Mouse (Mus musculus) testis, adult 2 months (tissue): Measurements from ENCODE around the gene Por. TPM values are rescaled to one million over a fixed set of nuclear protein-coding genes. Genes with fewer than 3 reads are reported as not detected.
A peak's percentile ranks its signal among the peaks of the same experiment; 100 is the strongest.

ENCODE experiments used
- H3K27ac ChIP-seq: fragments of 200-500 bp; 2 replicates; pipeline ENCODE4 v1.5.1; 2012; ENCODE audit warnings: low read depth, low read length; ENCODE audit not compliant: control insufficient read depth, insufficient read depth
- H3K27me3 ChIP-seq: fragments of 200-500 bp; 2 replicates; pipeline ENCODE4 v1.6.1; 2012; ENCODE audit warnings: mild to moderate bottlenecking, low read length, moderate library complexity; ENCODE audit not compliant: control insufficient read depth, insufficient read depth
- H3K36me3 ChIP-seq: fragments of 200-500 bp; 2 replicates; pipeline ENCODE4 v1.6.1; 2012; ENCODE audit warnings: mild to moderate bottlenecking, low read length; ENCODE audit not compliant: control insufficient read depth, insufficient read depth
- H3K4me1 ChIP-seq: fragments of 200-500 bp; 2 replicates; pipeline ENCODE4 v1.6.1; 2012; ENCODE audit warnings: low read length; ENCODE audit not compliant: control insufficient read depth, insufficient read depth
- H3K4me3 ChIP-seq: fragments of 200-500 bp; 2 replicates; pipeline ENCODE4 v1.5.1; 2012; ENCODE audit warnings: low read depth, mild to moderate bottlenecking, low read length, moderate library complexity, mixed read lengths; ENCODE audit not compliant: control insufficient read depth
- CTCF ChIP-seq: fragments of 200-500 bp; IDR thresholded peaks from 2 replicates; pipeline ENCODE4 v1.5.1; 2012; ENCODE audit warnings: low read depth, mild to moderate bottlenecking, inconsistent platforms, low read length, moderate library complexity; ENCODE audit not compliant: control insufficient read depth, insufficient read depth, insufficient replicate concordance
- POLR2A ChIP-seq: fragments of 200-500 bp; IDR thresholded peaks from 2 replicates; pipeline ENCODE4 v1.6.1; 2012; ENCODE audit warnings: low read depth, mild to moderate bottlenecking, inconsistent platforms, low read length, moderate library complexity; ENCODE audit not compliant: control insufficient read depth
- polyA plus RNA-seq: library from polyadenylated mRNA; depleted of rRNA; stranded (reverse); fragments of >200 nt; gene quantifications from 2 replicates; pipeline ENCODE4 v1.2.3, GENCODE M21; 2012

Gene Por
- polyA plus RNA-seq, 1 experiment: 26.1 TPM

GRCm38 (mm10) chr5:135743741-135744609 lies 74.1 kb downstream of the Por start, which contains the start of gene Tmem120a:
TSS of gene Tmem120a (minus strand) at chr5:135744448.
- Histone ChIP-seq H3K4me1 (peaks cover 15% of the 10 kb centered on the region), H3K36me3 (no peaks in the 10 kb centered on the region; the same call in 1 of the 2 replicates), H3K27ac (peak within 1 kb of the TSS; percentile 90), H3K27me3 (no peaks in the 10 kb centered on the region), H3K4me3 (peak within 1 kb of the TSS; percentile 88)
- TF ChIP-seq CTCF: no peak
- TF ChIP-seq POLR2A: peak; percentile 66

GRCm38 (mm10) chr5:135744742-135745141 lies 74.9 kb downstream of the Por start:
- TF ChIP-seq POLR2A (no peak), CTCF (no peak)
- H3K4me3 ChIP-seq: peak overlapping the region; percentile 88
- peaks cover 15% of the 10 kb centered on the region for H3K4me1 ChIP-seq
- H3K27ac ChIP-seq: peak overlapping the region; percentile 90
- no peaks in the 10 kb centered on the region for H3K27me3 ChIP-seq
- H3K36me3 ChIP-seq: no peaks in the 10 kb centered on the region

GRCm38 (mm10) chr5:135751041-135751440 lies 81.2 kb downstream of the Por start:
- Histone ChIP-seq H3K36me3 (no peaks in the 10 kb centered on the region), H3K27ac (no peak overlapping the region), H3K4me3 (no peak overlapping the region), H3K4me1 (no peaks in the 10 kb centered on the region; the same call in 1 of the 2 replicates), H3K27me3 (no peaks in the 10 kb centered on the region)
- TF ChIP-seq CTCF (no peak), POLR2A (no peak)

GRCm38 (mm10) chr5:135751595-135751994 lies 81.8 kb downstream of the Por start:
- TF ChIP-seq POLR2A: no peak
- H3K27me3 ChIP-seq: no peaks in the 10 kb centered on the region
- no peak overlapping the region for H3K27ac ChIP-seq
- no peaks in the 10 kb centered on the region; the same call in 1 of the 2 replicates for H3K4me1 ChIP-seq
- H3K36me3 ChIP-seq: no peaks in the 10 kb centered on the region
- H3K4me3 ChIP-seq: no peak overlapping the region

GRCm38 (mm10) chr5:135761881-135762280 lies 92.0 kb downstream of the Por start:
- H3K27me3 ChIP-seq: no peaks in the 10 kb centered on the region
- no peaks in the 10 kb centered on the region for H3K4me1 ChIP-seq
- TF ChIP-seq CTCF: no peak
- no peak for TF ChIP-seq POLR2A
- no peak overlapping the region for H3K27ac ChIP-seq
- H3K4me3 ChIP-seq: no peak overlapping the region
- no peaks in the 10 kb centered on the region; the same call in 1 of the 2 replicates for H3K36me3 ChIP-seq

- Histone ChIP-seq H3K4me3 (no peak overlapping the region), H3K27me3 (no peaks in the 10 kb centered on the region), H3K27ac (no peak overlapping the region), H3K4me1 (no peaks in the 10 kb centered on the region), H3K36me3 (no peaks in the 10 kb centered on the region; the same call in 1 of the 2 replicates)
- TF ChIP-seq POLR2A (no peak), CTCF (peak; percentile 83; the same call in 1 of the 2 replicates)
These were observed 93.7 kb downstream of the Por start for GRCm38 (mm10) chr5:135763526-135763925.

- H3K4me1 ChIP-seq: no peaks in the 10 kb centered on the region
- TF ChIP-seq CTCF (no peak), POLR2A (no peak)
- H3K27me3 ChIP-seq: no peaks in the 10 kb centered on the region
- H3K36me3 ChIP-seq: no peaks in the 10 kb centered on the region; the same call in 1 of the 2 replicates
- no peak overlapping the region for H3K4me3 ChIP-seq
- no peak overlapping the region for H3K27ac ChIP-seq
These were observed 95.1 kb downstream of the Por start for GRCm38 (mm10) chr5:135764971-135765370.
